Mouse (Mus musculus) ES-E14 (cell line): ENCODE results near the gene Arhgef1.

Source experiments
- CHD2 ChIP-seq: IDR thresholded peaks from 2 replicates; pipeline ENCODE4 v1.6.1; 2014; ENCODE audit warnings: mild to moderate bottlenecking, low read depth, low read length, inconsistent platforms
- HCFC1 ChIP-seq: IDR thresholded peaks from 2 replicates; pipeline ENCODE4 v1.6.1; 2012; ENCODE audit warnings: low read length, inconsistent platforms, borderline replicate concordance; ENCODE audit not compliant: insufficient read depth
- ZNF384 ChIP-seq: IDR thresholded peaks from 2 replicates; pipeline ENCODE4 v1.6.1; 2012; ENCODE audit warnings: low read depth, low read length, inconsistent platforms

GRCm38 (mm10) chr7:24943641-24944040, 40.9 kb downstream of the Arhgef1 start:
- TF ChIP-seq CHD2 (no peak), HCFC1 (no peak), ZNF384 (no peak)
